ENCODE assay signal across 8 mouse cellular contexts in the genomic region with DNA sequence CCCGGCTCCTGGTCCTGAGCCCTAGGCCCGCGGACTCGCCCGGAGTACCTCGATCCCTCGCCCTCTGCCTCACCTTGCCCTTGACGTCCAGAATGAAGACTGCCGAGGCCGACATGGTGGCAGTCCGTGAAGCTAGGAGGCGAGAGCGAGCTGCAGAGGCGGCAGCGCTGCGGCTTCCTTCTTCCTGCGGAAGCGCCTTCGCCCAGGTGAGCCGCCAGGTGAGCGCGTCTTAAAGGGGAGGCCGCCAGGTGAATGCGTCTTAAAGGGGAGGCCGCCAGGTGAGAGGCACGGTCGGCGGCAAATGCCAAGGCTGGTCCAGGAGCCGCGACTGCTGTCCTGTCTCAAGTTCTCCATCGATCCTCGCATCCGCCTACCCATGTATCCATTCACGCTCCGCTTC. TPM values are rescaled to one million over a fixed set of nuclear protein-coding genes. Genes with fewer than 3 reads are reported as not detected.
DNase-seq lines count a peak whose midpoint lies in the region; ATAC-seq lines count a peak whose summit lies in the region.

A gene (minus strand): TSS at position 204 of the 400 bp plus-strand sequence.

- DNase-seq in heart, postnatal 36 days = no peak
- DNase-seq in embryonic facial prominence, embryonic 14.5 days (ENCODE audit: low spot score) = peak; percentile 60
- DNase-seq in cerebellum, adult 9-11 months = no peak
- DNase-seq in layer of hippocampus, postnatal 25 days (ENCODE audit: extremely low spot score in 1 of 2, low spot score in 1 of 2) = no peak
- DNase-seq in spleen, postnatal 36 days (ENCODE audit: low spot score in 2 of 2) = no peak

- H3K27ac ChIP-seq in heart, embryonic 12.5 days (ENCODE audit: poor library complexity, severe bottlenecking) = no peak within 1 kb of the TSS
- H3K27ac ChIP-seq in embryonic facial prominence, embryonic 14.5 days (replicated peaks; ENCODE audit: low read depth, low read length) = no peak within 1 kb of the TSS
- H3K27ac ChIP-seq in kidney, embryonic 16.5 days (ENCODE audit: low read length) = no peak within 1 kb of the TSS
- H3K27ac ChIP-seq in midbrain, embryonic 12.5 days (replicated peaks) = no peak within 1 kb of the TSS

- H3K36me3 ChIP-seq in heart, embryonic 12.5 days = no peaks in the 10 kb centered on the region
- no peaks in the 10 kb centered on the region for H3K36me3 ChIP-seq in embryonic facial prominence, embryonic 14.5 days (ENCODE audit: control insufficient read depth, insufficient read depth, low read length)
- no peaks in the 10 kb centered on the region for H3K36me3 ChIP-seq in kidney, embryonic 16.5 days (ENCODE audit: insufficient read depth, low read length)
- no peaks in the 10 kb centered on the region for H3K36me3 ChIP-seq in midbrain, embryonic 12.5 days

- peaks cover 21% of the 10 kb centered on the region for H3K27me3 ChIP-seq in heart, embryonic 12.5 days (replicated peaks)
- peaks cover 17% of the 10 kb centered on the region for H3K27me3 ChIP-seq in embryonic facial prominence, embryonic 14.5 days (replicated peaks; ENCODE audit: control insufficient read depth, insufficient read depth, low read length)
- peaks cover 10% of the 10 kb centered on the region for H3K27me3 ChIP-seq in kidney, embryonic 16.5 days (ENCODE audit: insufficient read depth, low read length)
- peaks cover 28% of the 10 kb centered on the region for H3K27me3 ChIP-seq in midbrain, embryonic 12.5 days

- peaks cover 7% of the 10 kb centered on the region; the same call in 1 of the 2 replicates for H3K9me3 ChIP-seq in heart, embryonic 12.5 days (replicated peaks)
- no peaks in the 10 kb centered on the region for H3K9me3 ChIP-seq in embryonic facial prominence, embryonic 14.5 days (ENCODE audit: control insufficient read depth, low read length)
- no peaks in the 10 kb centered on the region for H3K9me3 ChIP-seq in kidney, embryonic 16.5 days (ENCODE audit: low read length)
- no peaks in the 10 kb centered on the region for H3K9me3 ChIP-seq in midbrain, embryonic 12.5 days

- no peak for ATAC-seq in heart, embryonic 12.5 days (ENCODE audit: insufficient number of reproducible peaks, low FRiP score)
- ATAC-seq in embryonic facial prominence, embryonic 14.5 days (ENCODE audit: low read depth) = 0 out of 2 replicates have a peak, but pooled peaks have one; percentile 14
- ATAC-seq in kidney, embryonic 16.5 days (ENCODE audit: low FRiP score, low TSS enrichment) = no peak
- no peak for ATAC-seq in midbrain, embryonic 12.5 days (ENCODE audit: low FRiP score, low read depth)

- peak within 1 kb of the TSS; percentile 11 for H3K4me3 ChIP-seq in heart, embryonic 12.5 days
- H3K4me3 ChIP-seq in embryonic facial prominence, embryonic 14.5 days (ENCODE audit: low read depth, low read length) = peak within 1 kb of the TSS; percentile 41
- H3K4me3 ChIP-seq in kidney, embryonic 16.5 days (ENCODE audit: low read length) = peak within 1 kb of the TSS; percentile 46
- H3K4me3 ChIP-seq in midbrain, embryonic 12.5 days = 0 out of 2 replicates have a peak within 1 kb of the TSS, but pooled peaks have one; percentile 2

- peak within 1 kb of the TSS; percentile 50 for H3K4me2 ChIP-seq in heart, embryonic 12.5 days
- H3K4me2 ChIP-seq in embryonic facial prominence, embryonic 14.5 days (ENCODE audit: low read depth, low read length) = peak within 1 kb of the TSS; percentile 38
- peak within 1 kb of the TSS; percentile 46 for H3K4me2 ChIP-seq in kidney, embryonic 16.5 days (replicated peaks; ENCODE audit: low read depth, low read length)
- H3K4me2 ChIP-seq in midbrain, embryonic 12.5 days (replicated peaks) = no peak within 1 kb of the TSS; the same call in 1 of the 2 replicates

- 11% methylated on average over 31 of the region's 35 CpGs for WGBS in heart, embryonic 12.5 days
- WGBS in embryonic facial prominence, embryonic 14.5 days = 13% methylated on average over 15 of the region's 35 CpGs
- WGBS in kidney, embryonic 16.5 days = 9% methylated on average over 32 of the region's 35 CpGs
- WGBS in midbrain, embryonic 12.5 days = 13% methylated on average over 35 of the region's 35 CpGs

- H3K4me1 ChIP-seq in heart, embryonic 12.5 days (replicated peaks) = peaks cover 7% of the 10 kb centered on the region
- no peaks in the 10 kb centered on the region; the same call in 1 of the 2 replicates for H3K4me1 ChIP-seq in embryonic facial prominence, embryonic 14.5 days (ENCODE audit: control insufficient read depth, insufficient read depth, low read length)
- H3K4me1 ChIP-seq in kidney, embryonic 16.5 days (ENCODE audit: insufficient read depth, low read length) = 0 out of 2 replicates have a peak, but pooled peaks cover 4% of the 10 kb centered on the region
- H3K4me1 ChIP-seq in midbrain, embryonic 12.5 days = 0 out of 2 replicates have a peak, but pooled peaks cover 5% of the 10 kb centered on the region

- 0 out of 2 replicates have a peak within 1 kb of the TSS, but pooled peaks have one; percentile 22 for H3K9ac ChIP-seq in heart, embryonic 12.5 days
- peak within 1 kb of the TSS; percentile 41; the same call in 1 of the 2 replicates for H3K9ac ChIP-seq in embryonic facial prominence, embryonic 14.5 days (ENCODE audit: low read depth, low read length)
- peak within 1 kb of the TSS; percentile 48 for H3K9ac ChIP-seq in kidney, embryonic 16.5 days (replicated peaks; ENCODE audit: low read length)
- no peak within 1 kb of the TSS for H3K9ac ChIP-seq in midbrain, embryonic 12.5 days (replicated peaks)

- intact Hi-C loops in heart, postnatal 36 days (cut with DNase I) = loop anchor here (5.0 kb wide), 1 partner anchor 155 kb away; no protein-coding TSS in a partner anchor

RNA-seq across cellular contexts. Expression of the gene that starts here (rescaled TPM):
- 0.23 and 0.58 TPM in 2 replicates for polyA plus RNA-seq in heart, embryonic 12.5 days (2016; fragmentation: Nextera tagmentation; extraction: Ambion mirVana)
- not detected for total RNA-seq in heart, postnatal 36 days (2021)
- polyA plus RNA-seq in embryonic facial prominence, embryonic 14.5 days (2014; fragmentation: Nextera tagmentation; extraction: Ambion mirVana) = 20.8 and 22.7 TPM in 2 replicates
- 45.2 and 48.9 TPM in 2 replicates for polyA plus RNA-seq in kidney, embryonic 16.5 days (2015; fragmentation: Nextera tagmentation; extraction: Ambion mirVana)
- 0.39 and 0.78 TPM in 2 replicates for polyA plus RNA-seq in midbrain, embryonic 12.5 days (2016; fragmentation: Nextera tagmentation; extraction: Ambion mirVana)
- under 1 TPM; 0.42 to 0.73 TPM for total RNA-seq in layer of hippocampus, postnatal 25 days (2021)

Comparison
In these comparisons a context has a peak if more than half of its experiments do, and no peak if none do; other contexts are left out.
1. RNA of the gene that starts here (polyA plus RNA-seq): 45.2 to 48.9 TPM in kidney, embryonic 16.5 days and 20.8 to 22.7 TPM in embryonic facial prominence, embryonic 14.5 days; 0.39 to 0.78 TPM in midbrain, embryonic 12.5 days and 0.23 to 0.58 TPM in heart, embryonic 12.5 days; every median in the first group is over 10 times any median in the second.
2. Peak in every context shown above with its lines, with median percentiles within 50 percentile points of each other: H3K4me3 ChIP-seq.